Mouse (Mus musculus): ENCODE results near the gene Asic1. TPM values are rescaled to one million over a fixed set of nuclear protein-coding genes. Genes with fewer than 3 reads are reported as not detected.

Asic1 gene
- polyA plus RNA-seq, 1 experiment from 2014 or later, result 54.5 TPM

Other genes with a start within 250 kb of the Asic1 start
- gene Nckap5l, start 212.6 kb upstream of the Asic1 start, polyA plus RNA-seq (2015; fragmentation: Nextera tagmentation; extraction: Ambion mirVana), result 12.2 and 15.6 TPM in 2 replicates
- gene Bcdin3d, start 195.6 kb upstream of the Asic1 start, polyA plus RNA-seq (2015; fragmentation: Nextera tagmentation; extraction: Ambion mirVana), result 26.5 and 26.9 TPM in 2 replicates
- 9.5 and 12.1 TPM in 2 replicates for gene Faim2, start 142.2 kb upstream of the Asic1 start, polyA plus RNA-seq (2015; fragmentation: Nextera tagmentation; extraction: Ambion mirVana)
- not detected in 2 replicates for gene Aqp2, start 91.3 kb upstream of the Asic1 start, polyA plus RNA-seq (2015; fragmentation: Nextera tagmentation; extraction: Ambion mirVana)
- gene Aqp5, start 79.6 kb upstream of the Asic1 start, polyA plus RNA-seq (2015; fragmentation: Nextera tagmentation; extraction: Ambion mirVana), result 0.79 and 1.1 TPM in 2 replicates
- gene Aqp6, start 69.0 kb upstream of the Asic1 start, polyA plus RNA-seq (2015; fragmentation: Nextera tagmentation; extraction: Ambion mirVana), result 0.71 and 0.99 TPM in 2 replicates
- gene Racgap1, start 18.7 kb upstream of the Asic1 start, polyA plus RNA-seq (2015; fragmentation: Nextera tagmentation; extraction: Ambion mirVana), result 118 and 125 TPM in 2 replicates
- gene Smarcd1, start 31.8 kb downstream of the Asic1 start, polyA plus RNA-seq (2015; fragmentation: Nextera tagmentation; extraction: Ambion mirVana), result 137 and 145 TPM in 2 replicates
- gene Gm17349, start 35.1 kb downstream of the Asic1 start, polyA plus RNA-seq (2015; fragmentation: Nextera tagmentation; extraction: Ambion mirVana), result not detected in 2 replicates
- 1.3 and 1.6 TPM in 2 replicates for gene Gpd1, start 47.1 kb downstream of the Asic1 start, polyA plus RNA-seq (2015; fragmentation: Nextera tagmentation; extraction: Ambion mirVana)
- 167 and 177 TPM in 2 replicates for gene Cox14, start 55.2 kb downstream of the Asic1 start, polyA plus RNA-seq (2015; fragmentation: Nextera tagmentation; extraction: Ambion mirVana)
- 58.4 and 61.1 TPM in 2 replicates for gene Cers5, start 102.5 kb downstream of the Asic1 start, polyA plus RNA-seq (2015; fragmentation: Nextera tagmentation; extraction: Ambion mirVana)
- 17.1 and 17.2 TPM in 2 replicates for gene Lima1, start 205.1 kb downstream of the Asic1 start, polyA plus RNA-seq (2015; fragmentation: Nextera tagmentation; extraction: Ambion mirVana)